Mouse (Mus musculus): ENCODE measurements around the gene Piezo1.

DNA sequence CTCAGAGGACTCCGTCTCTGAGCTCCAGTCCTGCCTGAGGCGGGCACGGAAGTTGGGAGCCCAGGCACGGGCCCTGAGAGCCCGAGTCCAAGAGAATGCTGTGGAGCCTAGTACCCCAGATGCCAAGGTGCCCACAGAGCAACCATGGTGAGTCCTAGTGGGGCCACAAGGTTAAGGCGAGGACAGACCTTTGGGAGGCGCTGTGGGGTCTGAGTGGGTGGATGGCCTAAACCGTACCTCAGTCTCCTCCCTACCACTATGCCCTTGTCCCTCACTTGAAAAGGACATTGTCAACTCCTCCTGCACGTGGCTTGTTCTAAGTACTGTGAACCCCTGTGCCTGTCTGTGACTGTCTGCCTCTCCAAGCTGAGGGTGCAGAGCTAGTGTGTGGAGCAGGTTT, 18.2 kb upstream of the Piezo1 start:
- no peak for TF ChIP-seq CTCF (IDR thresholded peaks at IDR 0.05; ENCODE audit: borderline replicate concordance, insufficient read depth, low read length)
- TF ChIP-seq POLR2A (IDR thresholded peaks at IDR 0.05; ENCODE audit: low read depth, low read length) = no peak
